Mouse (Mus musculus) megakaryocyte progenitor cell, adult 5-6 weeks (primary cell): ENCODE measurements around the gene Wdr6. TPM values are rescaled to one million over a fixed set of nuclear protein-coding genes. Genes with fewer than 3 reads are reported as not detected.
"Not testable (repeated sequence)": the region's sequence is repeated elsewhere in the genome, so short reads cannot be mapped to it uniquely, and the experiment has no call there.

Source experiments
- ATAC-seq: replicated peaks from 2 replicates; pipeline ENCODE4 v1.8.0; 2016; ENCODE audit warnings: mild to moderate bottlenecking, moderate TSS enrichment, inconsistent platforms; ENCODE audit not compliant: poor library complexity
- total RNA-seq, 2 experiments: library from RNA; stranded (forward) in 1 of 2; stranded (reverse) in 1 of 2; fragments of 157-497, 149-512 nt in 1 of 2; fragments of 200-1000 nt in 1 of 2; gene quantifications; 2 replicates each; pipeline versions ENCODE4 v1.2.3 to v1.2.4; 2015 to 2017

Wdr6 gene
- total RNA-seq (2015) (9.8 and 10.2 TPM in 2 replicates), total RNA-seq (2017) (15.5 and 17.4 TPM in 2 replicates)

DNA sequence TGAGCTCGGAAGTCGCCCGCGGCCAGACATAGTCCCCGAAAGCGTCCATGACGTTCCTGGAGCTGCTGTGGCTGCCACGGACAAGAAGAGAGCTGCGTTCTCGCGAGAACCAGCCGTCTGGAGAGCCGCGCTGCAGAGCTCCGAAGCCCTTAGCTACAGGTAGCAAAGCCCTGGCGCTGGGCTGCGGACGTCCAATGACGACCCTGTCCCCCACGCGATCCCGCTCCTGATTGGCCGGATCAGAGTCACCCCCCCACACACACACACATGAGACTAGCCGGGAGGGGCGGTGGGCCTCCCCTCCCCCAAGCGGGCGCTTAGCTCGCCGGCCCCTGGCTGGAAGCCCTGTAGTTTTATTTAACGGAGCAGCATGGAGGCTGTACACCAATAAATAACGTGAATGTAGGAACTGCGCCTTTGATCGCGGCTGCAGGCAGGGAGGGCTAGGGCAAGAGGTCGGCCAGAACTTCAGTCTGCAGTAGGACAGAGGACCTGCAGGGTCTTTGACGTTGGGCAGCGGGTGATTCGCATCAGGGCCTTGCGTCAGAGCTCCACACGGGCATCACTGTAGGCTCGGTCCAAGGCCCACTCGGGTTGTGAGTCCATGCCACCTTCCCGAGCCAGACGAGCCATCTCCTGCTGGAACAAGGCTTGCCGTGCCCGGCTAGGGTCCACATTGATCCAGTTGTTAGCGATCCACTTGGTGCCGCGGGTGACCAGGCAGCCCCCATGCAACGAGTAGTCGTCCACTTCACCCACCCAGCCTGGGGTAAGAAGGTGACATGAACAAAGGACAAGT is at the start of gene Wdr6:
Wdr6 (minus strand) TSS at position 195 of the 799 bp plus-strand sequence.
- ATAC-seq, result peak; percentile 91

DNA sequence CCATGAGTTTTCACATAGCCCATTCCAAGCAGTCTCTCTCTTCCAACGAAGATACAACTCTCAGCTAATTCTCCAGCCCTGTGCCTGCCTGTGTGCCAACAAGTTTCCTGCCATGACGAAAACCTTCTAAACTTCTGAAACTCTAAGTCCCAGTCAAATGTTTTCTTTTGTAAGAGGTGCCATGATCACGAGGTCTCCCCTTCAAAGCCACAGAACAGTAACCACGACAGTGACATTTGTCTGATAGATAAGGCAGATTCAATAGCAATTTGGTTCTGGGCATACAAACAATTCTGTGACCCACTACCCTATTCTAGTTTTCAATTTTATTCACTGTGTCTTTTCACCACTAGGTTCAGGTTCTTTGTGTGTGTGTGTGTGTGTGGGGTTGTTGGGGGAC is 49.6 kb upstream of the Wdr6 start:
- no peak for ATAC-seq

DNA sequence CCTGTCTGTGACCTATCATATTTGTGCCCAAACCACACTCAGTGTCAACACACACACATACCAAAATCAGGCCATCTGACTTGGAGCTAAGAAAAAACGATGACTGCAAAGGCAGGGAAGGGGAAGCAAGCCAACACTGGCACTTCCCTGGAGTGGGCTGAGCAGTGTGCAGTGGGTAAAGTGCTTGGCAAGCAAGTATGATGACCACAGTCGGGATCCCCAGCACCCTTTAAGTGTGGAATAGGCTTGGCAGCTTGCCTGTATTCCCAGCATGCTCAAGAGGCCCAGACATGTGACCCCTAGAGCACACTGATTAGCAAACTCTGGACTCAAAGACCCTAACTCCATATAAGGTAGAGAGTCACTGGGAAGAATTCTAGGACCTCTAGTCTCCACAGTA is 48.0 kb upstream of the Wdr6 start:
- ATAC-seq, result no peak

DNA sequence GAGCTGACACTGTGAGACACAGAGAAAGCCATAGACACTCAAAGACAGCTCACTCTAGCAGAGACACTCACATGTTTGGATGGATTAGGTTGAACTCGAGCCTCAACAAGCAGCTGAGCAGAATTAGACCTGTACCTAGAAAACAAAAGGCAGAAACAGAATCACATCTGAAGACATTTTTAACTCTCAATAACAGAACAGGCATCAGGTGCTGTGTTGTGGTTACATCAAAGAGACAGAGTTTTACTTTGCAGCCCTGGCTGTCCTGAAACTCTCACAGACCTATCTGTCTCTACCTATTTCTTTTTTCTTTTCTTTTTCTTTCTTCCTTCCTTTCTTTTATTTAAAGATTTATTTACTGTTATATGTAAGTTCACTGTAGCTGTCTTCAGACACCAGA is 38.8 kb upstream of the Wdr6 start:
- ATAC-seq, result no peak

DNA sequence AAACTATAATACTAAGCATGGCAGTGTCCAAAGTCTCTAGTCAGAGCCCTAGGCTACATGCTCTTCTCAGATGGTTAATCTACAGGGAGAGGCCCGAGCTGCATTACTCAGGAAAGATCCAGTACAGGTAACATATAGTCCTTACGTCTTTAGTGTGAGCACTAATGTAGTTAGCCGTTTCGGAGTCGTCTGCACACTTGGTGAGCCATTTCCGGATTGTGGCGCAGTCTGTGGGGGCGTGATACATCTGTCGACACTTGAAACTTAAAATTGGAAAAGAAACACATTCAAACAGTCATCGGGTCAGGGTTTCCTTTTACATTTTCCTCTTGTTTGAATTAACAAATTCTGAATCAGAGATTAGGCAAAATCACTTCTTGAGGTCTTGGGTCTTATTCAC is 32.9 kb upstream of the Wdr6 start:
- no peak for ATAC-seq

DNA sequence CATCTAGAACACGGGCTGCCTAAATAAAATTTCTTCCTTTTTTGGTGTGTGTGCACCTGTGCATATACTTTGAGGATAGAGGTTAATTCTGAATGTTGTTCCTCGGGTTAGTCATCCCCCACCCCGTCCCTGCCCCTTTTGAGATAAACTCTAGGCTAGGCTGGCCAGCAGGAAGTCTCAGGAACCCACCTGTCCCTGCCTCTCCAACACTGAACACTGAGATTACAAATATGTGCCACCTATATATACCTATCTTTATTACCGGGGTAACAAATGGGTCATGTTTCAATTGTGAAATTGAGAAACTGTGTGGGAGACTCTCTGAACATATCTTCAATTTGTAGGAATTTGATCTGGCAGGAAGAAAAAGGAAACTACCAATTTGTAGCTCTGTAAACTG is 30.4 kb upstream of the Wdr6 start:
- no peak for ATAC-seq

DNA sequence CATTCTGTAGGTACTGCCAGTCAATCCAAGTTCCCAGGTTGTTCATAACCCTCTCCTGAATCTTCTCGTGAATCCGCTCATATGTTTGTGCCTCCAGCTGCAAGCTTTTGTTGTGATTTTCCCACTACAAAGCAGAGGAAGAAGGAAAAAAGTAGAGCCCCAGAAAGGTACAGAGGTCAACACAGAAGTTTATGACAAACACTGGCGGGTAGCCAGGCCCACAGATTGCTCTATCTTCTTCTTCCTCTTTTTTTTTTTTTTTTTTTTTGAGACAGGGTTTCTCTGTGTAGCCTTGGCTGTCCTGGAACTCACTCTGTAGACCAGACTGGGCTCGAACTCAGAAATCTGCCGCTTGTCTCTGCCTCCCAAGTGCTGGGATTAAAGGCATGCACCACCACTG is 29.4 kb upstream of the Wdr6 start:
- not testable (repeated sequence) for ATAC-seq

DNA sequence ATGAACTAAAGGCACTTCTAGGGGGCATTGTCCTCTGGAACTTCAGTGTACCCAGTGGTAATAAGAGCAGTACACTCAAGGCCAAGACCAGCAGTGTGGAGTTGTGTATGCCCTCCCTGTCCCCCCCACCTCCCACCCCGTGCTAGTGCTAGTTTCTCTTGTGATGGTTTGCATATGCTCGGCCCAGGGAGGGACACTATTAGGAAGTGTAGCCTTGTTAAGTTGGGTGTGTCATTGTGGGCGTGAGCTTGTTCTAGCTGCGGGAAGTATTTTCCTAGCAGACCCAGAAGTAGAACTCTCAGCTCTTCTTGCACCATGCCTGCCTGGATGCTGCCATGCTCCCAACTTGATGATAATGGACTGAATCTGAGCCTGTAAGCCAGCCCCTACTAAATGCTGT is 23.4 kb upstream of the Wdr6 start:
- ATAC-seq, result no peak

DNA sequence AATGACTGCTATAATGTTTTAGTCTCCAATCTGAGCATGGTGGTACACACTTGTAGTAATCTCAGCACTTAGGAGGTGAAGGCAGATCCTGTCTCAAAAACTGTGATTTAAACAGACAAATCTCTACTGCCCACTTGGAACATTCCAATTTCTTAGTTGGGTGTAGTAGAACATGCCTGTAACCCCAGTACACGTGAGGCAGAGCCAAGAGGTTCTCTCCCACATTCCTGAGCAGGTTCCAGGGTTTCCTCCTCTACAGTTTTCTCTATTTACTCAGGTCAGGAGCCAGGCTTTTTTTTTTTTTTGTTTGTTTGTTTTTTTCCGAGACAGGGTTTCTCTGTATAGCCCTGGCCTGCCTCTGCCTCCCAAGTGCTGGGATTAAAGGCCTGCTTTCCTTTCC is 21.5 kb upstream of the Wdr6 start:
- ATAC-seq, result no peak

DNA sequence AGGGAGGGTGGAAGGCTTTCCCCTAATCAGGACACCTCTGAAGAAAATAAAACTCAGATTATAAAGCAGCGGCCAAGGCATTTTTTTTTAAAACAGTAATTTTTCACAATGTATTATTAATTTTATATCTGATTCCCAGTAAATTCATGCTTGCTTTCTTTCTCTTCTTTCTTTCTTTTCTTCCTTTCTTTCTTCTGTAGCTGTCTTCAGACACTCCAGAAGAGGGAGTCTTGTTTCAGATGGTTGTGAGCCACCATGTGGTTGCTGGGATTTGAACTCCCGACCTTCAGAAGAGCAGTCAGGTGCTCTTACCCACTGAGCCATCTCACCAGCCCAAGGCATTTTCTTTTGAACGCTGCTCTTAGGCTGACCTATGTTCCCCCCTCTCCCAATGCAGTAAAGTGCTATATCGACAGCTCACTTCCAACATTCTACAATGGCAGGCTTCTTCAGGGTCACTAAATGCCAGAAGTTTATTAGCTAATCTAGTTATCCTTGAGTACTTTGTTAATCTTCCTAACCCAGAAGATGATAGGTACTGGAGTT is 20.6 kb upstream of the Wdr6 start:
- ATAC-seq, result no peak

DNA sequence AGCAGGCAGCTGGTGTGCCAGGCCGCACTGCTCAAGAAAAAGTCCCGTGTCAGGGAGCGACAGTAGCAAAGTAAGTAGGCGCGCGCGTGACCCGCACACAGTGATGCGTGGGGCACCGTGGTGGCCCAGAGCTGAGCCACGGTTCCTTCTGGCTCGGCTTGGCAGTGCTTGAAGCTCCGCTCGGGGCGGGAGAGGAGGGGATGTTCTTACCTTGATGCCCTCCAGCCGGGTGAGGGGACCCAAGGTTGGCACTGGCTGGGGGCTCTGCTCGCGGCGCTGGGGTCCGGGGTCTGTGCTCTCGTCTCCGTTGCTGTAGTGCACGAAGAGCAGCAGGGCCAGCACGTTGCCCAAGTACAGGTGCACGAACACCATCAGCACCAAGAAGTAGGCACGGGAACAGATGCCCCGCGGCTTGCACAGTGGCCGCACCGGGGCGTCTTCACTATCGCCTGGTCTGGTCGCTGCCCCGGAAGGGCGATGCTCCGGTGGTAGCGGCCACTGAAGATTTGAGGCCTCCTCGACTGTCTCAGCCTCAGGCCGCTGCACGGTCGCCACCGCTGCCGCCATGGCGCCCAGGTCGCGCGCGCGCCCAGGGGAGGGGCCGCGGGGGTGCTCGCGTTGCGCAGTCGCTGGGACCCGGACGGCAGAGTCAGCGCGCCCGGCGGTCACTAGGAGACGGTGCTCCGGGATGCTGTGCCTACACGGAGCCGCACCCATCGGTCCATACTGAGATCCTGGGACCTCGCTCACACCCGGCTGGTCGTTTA is 18.6 kb upstream of the Wdr6 start, which contains the start of gene P4htm:
P4htm (minus strand) TSS at position 670 of the 767 bp plus-strand sequence.
- ATAC-seq, result peak; percentile 88

DNA sequence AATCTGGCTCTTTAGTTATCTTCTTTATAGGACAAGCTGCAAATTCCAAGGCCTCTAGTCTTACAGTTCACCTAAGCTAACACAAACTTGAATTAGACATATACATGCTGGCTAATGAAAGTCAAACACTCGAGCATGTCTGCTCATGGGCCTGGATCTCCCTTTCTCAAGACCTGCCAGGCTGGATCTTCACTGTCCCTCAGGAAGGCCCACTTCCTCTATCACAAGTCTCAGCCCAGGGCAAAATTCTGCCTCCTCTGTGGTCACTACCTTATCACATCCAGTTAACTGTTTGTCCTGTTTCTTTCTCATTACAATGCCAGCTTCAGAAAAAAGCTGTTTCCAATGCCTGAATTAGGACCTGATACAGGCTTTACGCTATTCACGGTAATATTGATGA is 15.8 kb upstream of the Wdr6 start:
- ATAC-seq, result peak; percentile 38; the same call in 1 of the 2 replicates

DNA sequence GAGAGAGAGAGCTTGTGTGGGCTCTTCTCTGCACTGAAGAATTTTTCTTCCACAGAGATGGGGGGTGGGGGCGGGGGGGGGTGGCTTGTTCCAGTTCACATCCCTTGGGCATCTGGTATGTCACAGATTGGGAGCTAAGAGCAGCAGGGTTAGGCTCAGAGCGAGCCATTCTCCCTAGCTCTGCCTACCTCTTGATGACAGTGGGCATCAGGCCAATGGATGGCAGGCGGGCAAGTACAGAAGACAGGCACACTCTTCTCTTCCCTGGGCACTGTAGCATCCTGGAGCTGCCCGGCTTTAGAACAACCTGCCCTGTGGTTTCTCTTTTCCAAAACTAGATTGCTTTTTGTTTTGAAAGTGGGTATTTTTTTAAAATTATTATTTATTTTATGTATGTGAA is 12.9 kb upstream of the Wdr6 start:
- no peak for ATAC-seq

DNA sequence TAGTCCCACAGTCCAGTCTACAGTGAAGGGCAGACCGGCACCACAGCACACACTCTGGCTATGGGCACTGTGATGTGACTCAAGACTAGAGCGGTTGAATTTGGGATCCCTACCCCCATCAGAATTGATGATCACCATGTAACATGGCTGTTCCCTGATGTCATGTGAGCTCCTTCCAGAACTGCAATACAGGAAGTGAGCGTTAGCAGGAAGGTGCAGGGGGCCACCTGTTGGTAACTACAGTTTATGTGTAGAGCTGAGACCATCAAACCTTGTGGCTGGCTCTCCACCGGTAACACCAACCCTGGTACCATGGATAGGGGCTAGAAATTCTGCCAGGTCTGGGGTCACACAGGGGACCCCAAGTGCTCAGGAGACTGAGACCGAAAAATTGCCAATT is 10.7 kb upstream of the Wdr6 start:
- peak; percentile 81 for ATAC-seq

DNA sequence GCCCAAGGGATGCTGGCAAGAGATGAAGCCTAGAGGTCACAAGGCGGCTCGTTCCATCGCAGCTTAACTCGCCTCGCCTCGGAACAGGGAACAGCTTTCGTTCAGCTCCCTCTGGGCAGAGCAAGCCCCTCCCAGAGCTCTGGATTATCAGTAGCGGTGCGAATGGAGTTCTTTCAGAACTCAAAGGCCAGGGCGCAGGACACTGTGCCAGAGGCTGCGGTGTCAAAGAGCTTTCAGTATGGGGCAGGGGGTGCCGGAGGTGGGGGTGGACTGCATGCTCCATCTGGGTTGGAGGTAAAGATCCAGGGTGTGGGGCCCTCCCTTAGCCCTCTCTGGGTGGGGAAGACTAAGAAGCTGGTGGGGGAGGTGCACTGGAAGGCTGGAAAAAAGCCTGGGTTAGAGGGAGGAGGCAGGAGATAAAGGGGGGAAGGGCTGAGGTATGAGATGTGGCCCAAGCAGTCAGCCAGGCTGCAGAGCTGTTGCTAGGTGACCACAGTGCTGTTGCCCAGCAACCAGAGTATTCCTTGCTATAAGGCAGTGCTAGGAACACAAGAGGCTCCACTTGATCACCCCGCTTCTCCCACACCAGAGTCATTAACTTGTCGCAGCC is 9.1 kb upstream of the Wdr6 start:
- ATAC-seq, result no peak; the same call in 1 of the 2 replicates

DNA sequence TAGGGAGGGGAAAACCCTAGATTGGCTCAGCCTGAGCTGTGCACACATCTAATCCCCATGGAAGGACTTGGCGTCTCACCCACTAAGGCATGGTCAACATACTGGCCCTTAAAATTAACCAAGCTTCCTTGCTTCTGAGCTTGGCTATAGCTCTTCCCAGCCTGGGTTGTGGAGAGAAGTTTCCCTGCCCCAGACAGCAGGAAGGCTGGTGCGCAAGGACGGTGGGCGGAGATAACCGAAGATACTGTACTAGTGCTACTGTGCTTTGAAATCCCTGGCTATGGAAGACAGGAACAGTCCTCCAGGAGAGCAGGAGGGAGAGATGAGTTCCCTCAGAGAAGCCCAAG is 778 bp upstream of the Wdr6 start:
- no peak for ATAC-seq

DNA sequence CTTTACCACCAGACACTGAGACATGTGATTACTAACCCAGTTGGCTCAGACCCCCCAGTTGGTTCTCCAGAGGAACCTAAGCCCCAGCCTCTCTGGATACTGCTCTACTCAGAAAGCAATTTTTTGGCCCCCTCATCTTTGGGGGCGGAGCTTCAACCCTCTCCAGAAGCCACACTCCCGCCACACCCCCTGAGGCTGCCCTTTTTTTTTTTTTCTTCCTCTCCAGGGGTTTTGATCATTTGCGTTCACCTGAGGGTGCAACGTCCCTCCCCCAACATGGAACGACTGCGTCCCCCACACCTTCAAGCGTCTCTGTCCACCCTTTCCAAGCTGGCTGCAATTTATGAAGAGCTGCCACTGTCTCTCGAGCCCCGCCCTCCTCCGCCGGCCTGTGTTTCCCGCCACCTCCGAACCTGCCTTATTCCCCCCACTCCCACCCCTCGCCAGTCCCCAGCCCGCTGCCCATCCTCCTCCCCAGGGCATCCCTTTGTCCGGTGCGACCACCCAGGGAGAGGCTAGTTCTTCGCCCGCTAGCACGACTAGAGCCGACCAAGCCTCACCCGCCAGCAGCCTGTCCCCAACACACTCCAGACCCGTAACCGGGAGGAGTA is 500 bp downstream of the Wdr6 start:
- ATAC-seq, result peak; percentile 25

DNA sequence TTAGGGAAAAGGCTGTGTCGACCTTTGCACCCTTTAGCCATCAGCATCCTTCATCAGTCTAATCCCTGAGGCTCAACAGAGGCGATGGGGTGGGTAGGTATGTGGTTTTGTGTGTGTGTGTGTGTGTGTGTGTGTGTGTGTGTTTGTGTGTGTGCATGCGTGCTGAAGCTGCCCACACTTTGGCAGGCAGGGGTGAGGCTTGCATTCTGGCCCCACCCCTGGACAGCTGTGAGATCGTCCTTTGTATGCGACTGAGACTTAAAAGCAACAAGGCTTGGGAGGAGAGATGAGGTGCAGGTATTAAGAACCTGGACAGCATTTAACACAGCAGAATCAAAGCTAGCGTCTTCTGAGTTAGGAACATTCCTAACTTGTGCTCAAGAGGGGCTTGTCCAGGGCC is 1.5 kb downstream of the Wdr6 start:
- ATAC-seq, result no peak

DNA sequence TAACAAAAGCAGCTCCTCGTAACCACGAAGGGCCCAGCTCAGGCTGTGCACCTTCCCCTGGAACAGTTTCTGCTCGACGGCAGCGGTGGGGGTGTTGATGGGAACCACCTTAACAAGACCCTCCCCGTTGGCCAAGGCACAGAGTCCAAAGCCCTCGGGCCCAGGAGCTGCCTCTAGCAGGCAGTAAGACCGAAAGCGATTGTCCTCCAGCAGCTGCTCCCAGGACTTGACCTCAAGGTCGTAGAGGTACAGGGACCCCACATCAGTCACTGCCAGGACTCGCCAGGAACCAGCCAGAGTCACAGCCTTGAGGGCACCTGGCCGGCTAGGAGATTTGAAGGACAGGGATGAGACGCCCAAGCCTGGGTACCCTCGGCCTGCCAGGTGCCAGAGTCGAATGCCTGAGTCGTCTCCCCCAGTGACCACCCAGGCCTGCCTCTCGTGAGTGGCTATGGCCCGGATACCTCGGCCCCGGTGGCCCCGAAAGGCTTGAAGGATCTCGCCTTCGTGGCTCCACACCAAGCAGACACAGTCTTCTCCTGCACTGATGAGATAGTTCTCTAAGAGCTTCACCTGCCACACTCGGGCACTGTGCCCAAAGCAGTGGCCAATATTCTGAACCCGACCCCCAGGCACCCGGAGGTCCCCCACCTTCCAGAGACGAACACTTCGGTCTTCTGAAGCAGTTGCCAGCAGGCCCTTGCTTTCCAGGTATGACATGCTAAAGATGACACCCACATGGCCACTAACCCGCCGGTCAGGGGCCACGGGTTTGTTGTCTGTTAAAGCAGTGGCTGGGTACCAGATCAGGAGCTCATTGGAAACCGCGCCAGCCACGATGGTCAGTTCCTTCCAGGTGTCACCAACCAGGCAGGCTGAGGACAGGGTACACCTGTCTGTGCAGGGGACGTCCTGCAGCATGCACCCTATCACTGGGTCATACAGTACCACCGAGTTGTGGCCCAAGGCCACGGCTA is 2.9 kb downstream of the Wdr6 start:
- ATAC-seq, result no peak

DNA sequence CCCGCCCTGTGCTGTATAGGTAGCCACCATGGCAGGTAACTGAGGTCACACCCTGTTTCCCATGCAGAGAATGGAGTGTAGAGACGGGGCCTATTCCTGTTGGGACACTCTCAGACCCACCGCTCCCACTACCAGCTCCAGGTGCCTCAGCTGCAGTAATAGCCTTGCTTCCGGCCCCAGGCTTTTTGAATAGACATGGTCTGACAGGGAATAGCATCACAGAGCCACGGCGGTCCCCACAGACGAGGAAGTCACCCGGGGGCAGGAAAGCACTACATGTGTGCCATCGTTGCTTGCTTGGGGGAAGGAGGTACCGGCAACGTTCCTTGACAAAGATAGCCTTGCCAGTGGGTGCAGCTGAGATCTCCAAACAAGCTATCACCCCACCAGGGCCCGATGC is 3.6 kb downstream of the Wdr6 start:
- ATAC-seq, result no peak
